Mouse (Mus musculus) midbrain, embryonic 13.5 days (tissue): ENCODE measurements around the gene Xcl1. TPM values are rescaled to one million over a fixed set of nuclear protein-coding genes. Genes with fewer than 3 reads are reported as not detected.
A peak's percentile ranks its signal among the peaks of the same experiment; 100 is the strongest.

Source experiments
- ATAC-seq: fragments of 200-750 bp; cut with Nextera tagmentation; 2 replicates; pipeline ENCODE4 v1.8.0; 2017; ENCODE audit warnings: mild to moderate bottlenecking, moderate TSS enrichment, moderate library complexity
- H3K27ac ChIP-seq: fragments of 300-500 bp; sonication (generic); 2 replicates; pipeline ENCODE4 v1.5.1; 2015; ENCODE audit warnings: inconsistent platforms, mild to moderate bottlenecking, moderate library complexity
- H3K27me3 ChIP-seq: fragments of 300-500 bp; sonication (generic); 2 replicates; pipeline ENCODE4 v1.6.1; 2015; ENCODE audit warnings: mild to moderate bottlenecking, inconsistent platforms
- H3K36me3 ChIP-seq: fragments of 300-500 bp; sonication (generic); 2 replicates; pipeline ENCODE4 v1.6.1; 2015; ENCODE audit warnings: mild to moderate bottlenecking, inconsistent platforms
- H3K4me1 ChIP-seq: fragments of 300-500 bp; sonication (generic); replicated peaks from 2 replicates; pipeline ENCODE4 v1.6.1; 2015; ENCODE audit warnings: inconsistent platforms
- H3K4me2 ChIP-seq: fragments of 300-500 bp; sonication (generic); replicated peaks from 2 replicates; pipeline ENCODE4 v1.6.1; 2015; ENCODE audit warnings: moderate library complexity, mild to moderate bottlenecking, inconsistent platforms
- H3K4me3 ChIP-seq: fragments of 300-500 bp; sonication (generic); replicated peaks from 2 replicates; pipeline ENCODE4 v1.5.1; 2015; ENCODE audit warnings: mild to moderate bottlenecking, inconsistent platforms
- H3K9ac ChIP-seq: fragments of 300-500 bp; sonication (generic); replicated peaks from 2 replicates; pipeline ENCODE4 v1.6.1; 2015; ENCODE audit warnings: mild to moderate bottlenecking, inconsistent platforms
- H3K9me3 ChIP-seq: fragments of 300-500 bp; sonication (generic); 2 replicates; pipeline ENCODE4 v1.6.1; 2016; ENCODE audit warnings: mild to moderate bottlenecking, inconsistent platforms
- WGBS: fragments of 180-500 bp; shearing (Covaris S2); methylation state at CpG from one replicate; pipeline ENCODE4 v1.1.7; 2015; 5-methylcytosine and 5-hydroxymethylcytosine counted together
- polyA plus RNA-seq: library from polyadenylated mRNA; unstranded; fragments of >200 nt; fragmentation: Nextera tagmentation; extraction: Ambion mirVana; gene quantifications from 2 replicates; pipeline ENCODE4 v1.2.1, GENCODE M21; 2015

Gene Xcl1
- polyA plus RNA-seq, 1 experiment from 2014 or later, result not detected

- Histone ChIP-seq H3K36me3 (no peaks in the 10 kb centered on the region), H3K27me3 (0 out of 2 replicates have a peak, but pooled peaks cover 3% of the 10 kb centered on the region), H3K4me3 (no peak overlapping the region), H3K9me3 (no peaks in the 10 kb centered on the region), H3K9ac (no peak overlapping the region), H3K27ac (no peak overlapping the region), H3K4me2 (no peak overlapping the region), H3K4me1 (peaks cover 29% of the 10 kb centered on the region)
- WGBS, result 86% methylated on average over 2 of the region's 2 CpGs
- ATAC-seq, result no peak
Measured at GRCm38 (mm10) chr1:164900226-164900625, 35.1 kb downstream of the Xcl1 start.

GRCm38 (mm10) chr1:164899506-164899905 is 35.8 kb downstream of the Xcl1 start:
- ATAC-seq, result no peak
- WGBS, result 30% methylated on average over 7 of the region's 7 CpGs
- peak overlapping the region; percentile 92 for H3K27ac ChIP-seq
- no peaks in the 10 kb centered on the region for H3K36me3 ChIP-seq
- peak overlapping the region; percentile 77 for H3K9ac ChIP-seq
- 0 out of 2 replicates have a peak, but pooled peaks cover 3% of the 10 kb centered on the region for H3K27me3 ChIP-seq
- peak overlapping the region; percentile 70 for H3K4me2 ChIP-seq
- H3K9me3 ChIP-seq, result no peaks in the 10 kb centered on the region
- peak overlapping the region; percentile 53 for H3K4me3 ChIP-seq
- H3K4me1 ChIP-seq, result peaks cover 29% of the 10 kb centered on the region

- peak; percentile 96 for ATAC-seq
- Histone ChIP-seq H3K27ac (peak overlapping the region; percentile 92), H3K9ac (peak overlapping the region; percentile 77), H3K27me3 (0 out of 2 replicates have a peak, but pooled peaks cover 3% of the 10 kb centered on the region), H3K9me3 (no peaks in the 10 kb centered on the region), H3K4me2 (peak overlapping the region; percentile 70), H3K36me3 (no peaks in the 10 kb centered on the region), H3K4me3 (peak overlapping the region; percentile 53), H3K4me1 (peaks cover 29% of the 10 kb centered on the region)
- WGBS, result under 1% methylated on average over 22 of the region's 22 CpGs
Measured at GRCm38 (mm10) chr1:164898846-164899351, 36.4 kb downstream of the Xcl1 start.

- peak; percentile 69 for ATAC-seq
- peak overlapping the region; percentile 83 for H3K27ac ChIP-seq
- 0 out of 2 replicates have a peak, but pooled peaks cover 3% of the 10 kb centered on the region for H3K27me3 ChIP-seq
- H3K36me3 ChIP-seq, result no peaks in the 10 kb centered on the region
- no peaks in the 10 kb centered on the region for H3K9me3 ChIP-seq
- H3K4me2 ChIP-seq, result no peak overlapping the region
- H3K4me1 ChIP-seq, result peaks cover 29% of the 10 kb centered on the region
- 33% methylated on average over 5 of the region's 5 CpGs for WGBS
- H3K9ac ChIP-seq, result no peak overlapping the region
- H3K4me3 ChIP-seq, result no peak overlapping the region
Measured at GRCm38 (mm10) chr1:164897163-164897817, 38.0 kb downstream of the Xcl1 start.

GRCm38 (mm10) chr1:164896211-164897145 is 38.8 kb downstream of the Xcl1 start:
- H3K27me3 ChIP-seq, result 0 out of 2 replicates have a peak, but pooled peaks cover 3% of the 10 kb centered on the region

GRCm38 (mm10) chr1:164895806-164896205 is 39.5 kb downstream of the Xcl1 start:
- 75% methylated on average over 2 of the region's 2 CpGs for WGBS
- no peaks in the 10 kb centered on the region for H3K9me3 ChIP-seq
- peak overlapping the region; percentile 83 for H3K27ac ChIP-seq
- no peaks in the 10 kb centered on the region for H3K36me3 ChIP-seq
- H3K4me1 ChIP-seq, result peaks cover 29% of the 10 kb centered on the region
- no peak overlapping the region for H3K9ac ChIP-seq
- no peak overlapping the region for H3K4me3 ChIP-seq
- H3K27me3 ChIP-seq, result 0 out of 2 replicates have a peak, but pooled peaks cover 2% of the 10 kb centered on the region
- ATAC-seq, result no peak
- no peak overlapping the region for H3K4me2 ChIP-seq

More at GRCm38 (mm10) chr1:164896211-164897145, 38.8 kb downstream of the Xcl1 start:
- no peak overlapping the region for H3K4me2 ChIP-seq
- H3K36me3 ChIP-seq, result no peaks in the 10 kb centered on the region
- peak; percentile 0; the same call in 1 of the 2 replicates for ATAC-seq
- peak overlapping the region; percentile 83 for H3K27ac ChIP-seq
- H3K4me1 ChIP-seq, result peaks cover 29% of the 10 kb centered on the region
- H3K9ac ChIP-seq, result no peak overlapping the region
- H3K9me3 ChIP-seq, result no peaks in the 10 kb centered on the region
- H3K4me3 ChIP-seq, result no peak overlapping the region
- WGBS, result 62% methylated on average over 16 of the region's 16 CpGs

GRCm38 (mm10) chr1:164890366-164890765 is 45.0 kb downstream of the Xcl1 start:
- no peaks in the 10 kb centered on the region for H3K36me3 ChIP-seq
- no peak overlapping the region for H3K4me3 ChIP-seq
- no peak overlapping the region for H3K9ac ChIP-seq
- H3K27ac ChIP-seq, result no peak overlapping the region
- no peak overlapping the region for H3K4me2 ChIP-seq
- H3K4me1 ChIP-seq, result no peaks in the 10 kb centered on the region
- H3K27me3 ChIP-seq, result no peaks in the 10 kb centered on the region
- no peak for ATAC-seq
- H3K9me3 ChIP-seq, result no peaks in the 10 kb centered on the region
- 80% methylated on average over 4 of the region's 4 CpGs for WGBS

- Histone ChIP-seq H3K9me3 (no peaks in the 10 kb centered on the region), H3K4me3 (no peak overlapping the region), H3K27ac (no peak overlapping the region), H3K36me3 (no peaks in the 10 kb centered on the region), H3K27me3 (no peaks in the 10 kb centered on the region), H3K9ac (no peak overlapping the region), H3K4me2 (no peak overlapping the region), H3K4me1 (no peaks in the 10 kb centered on the region)
- no peak for ATAC-seq
- 76% methylated on average over 6 of the region's 6 CpGs for WGBS
Measured at GRCm38 (mm10) chr1:164888563-164888962, 46.8 kb downstream of the Xcl1 start.

GRCm38 (mm10) chr1:164887775-164888174 is 47.6 kb downstream of the Xcl1 start:
- H3K27ac ChIP-seq, result no peak overlapping the region
- 85% methylated on average over 2 of the region's 2 CpGs for WGBS
- no peak for ATAC-seq

GRCm38 (mm10) chr1:164881891-164882290 is 53.4 kb downstream of the Xcl1 start:
- Histone ChIP-seq H3K36me3 (no peaks in the 10 kb centered on the region), H3K9me3 (no peaks in the 10 kb centered on the region), H3K4me3 (no peak overlapping the region), H3K27me3 (no peaks in the 10 kb centered on the region), H3K9ac (no peak overlapping the region), H3K4me1 (no peaks in the 10 kb centered on the region), H3K4me2 (no peak overlapping the region), H3K27ac (no peak overlapping the region)
- WGBS, result 91% methylated on average over 3 of the region's 3 CpGs
- no peak for ATAC-seq

More at GRCm38 (mm10) chr1:164887775-164888174, 47.6 kb downstream of the Xcl1 start:
- H3K9me3 ChIP-seq, result no peaks in the 10 kb centered on the region
- H3K4me3 ChIP-seq, result no peak overlapping the region
- H3K9ac ChIP-seq, result no peak overlapping the region
- H3K4me2 ChIP-seq, result no peak overlapping the region
- no peaks in the 10 kb centered on the region for H3K27me3 ChIP-seq
- H3K4me1 ChIP-seq, result no peaks in the 10 kb centered on the region
- no peaks in the 10 kb centered on the region for H3K36me3 ChIP-seq
